Mouse (Mus musculus) granulocyte monocyte progenitor cell, adult 5-6 weeks (primary cell): Measurements from ENCODE around the gene Itih1. TPM values are rescaled to one million over a fixed set of nuclear protein-coding genes. Genes with fewer than 3 reads are reported as not detected.

Experiments
- ATAC-seq: replicated peaks from 2 replicates; pipeline ENCODE4 v1.8.0; 2016; ENCODE audit warnings: mild to moderate bottlenecking, moderate TSS enrichment, inconsistent platforms; ENCODE audit not compliant: poor library complexity, severe bottlenecking
- total RNA-seq, 2 experiments: library from RNA; stranded (forward) in 1 of 2; stranded (reverse) in 1 of 2; fragments of 200-712, 200-1000 nt in 1 of 2; fragments of >200 nt in 1 of 2; fragmentation: Nextera tagmentation in 1 of 2; gene quantifications; 2 replicates each; pipeline ENCODE4 v1.2.3; 2014 to 2017

Itih1 gene
- total RNA-seq (2014; fragmentation: Nextera tagmentation), result not detected in 2 replicates
- not detected in 2 replicates for total RNA-seq (2017)

GRCm38 (mm10) chr14:30943038-30943437 is at the start of gene Itih1:
TSS of gene Itih1 (minus strand) at chr14:30943289.
- ATAC-seq, result no peak

GRCm38 (mm10) chr14:30976222-30976621 is 33.1 kb upstream of the Itih1 start:
- ATAC-seq, result no peak

- no peak for ATAC-seq
Observed at GRCm38 (mm10) chr14:30974204-30974603, 31.1 kb upstream of the Itih1 start.

- no peak for ATAC-seq
Observed at GRCm38 (mm10) chr14:30960366-30960765, 17.3 kb upstream of the Itih1 start.

GRCm38 (mm10) chr14:30959031-30959430 is 15.9 kb upstream of the Itih1 start:
- ATAC-seq, result no peak

GRCm38 (mm10) chr14:30958517-30958916 is 15.4 kb upstream of the Itih1 start:
- no peak for ATAC-seq

GRCm38 (mm10) chr14:30951154-30951825 is 8.2 kb upstream of the Itih1 start, which contains the start of gene Nek4:
TSS of gene Nek4 (plus strand) at chr14:30951377.
- ATAC-seq, result peak; percentile 97

- no peak for ATAC-seq
Observed at GRCm38 (mm10) chr14:30949986-30950385, 6.9 kb upstream of the Itih1 start.

GRCm38 (mm10) chr14:30944745-30945144 is 1.7 kb upstream of the Itih1 start:
- no peak for ATAC-seq

GRCm38 (mm10) chr14:30943860-30944674 is 978 bp upstream of the Itih1 start:
- peak; percentile 78 for ATAC-seq

GRCm38 (mm10) chr14:30942254-30942653 is 835 bp downstream of the Itih1 start:
- no peak for ATAC-seq

GRCm38 (mm10) chr14:30933351-30933750 is 9.7 kb downstream of the Itih1 start:
- no peak for ATAC-seq

- ATAC-seq, result no peak
Observed at GRCm38 (mm10) chr14:30930386-30930785, 12.7 kb downstream of the Itih1 start.

- no peak for ATAC-seq
Observed at GRCm38 (mm10) chr14:30925492-30925891, 17.6 kb downstream of the Itih1 start.

- ATAC-seq, result no peak
Observed at GRCm38 (mm10) chr14:30923375-30924105, 19.5 kb downstream of the Itih1 start, which contains the start of gene Itih3. TSS of gene Itih3 (minus strand) at chr14:30923760.

- ATAC-seq, result no peak
Observed at GRCm38 (mm10) chr14:30922053-30922670, 20.9 kb downstream of the Itih1 start.

- ATAC-seq, result no peak
Observed at GRCm38 (mm10) chr14:30916516-30916915, 26.6 kb downstream of the Itih1 start.

- no peak for ATAC-seq
Observed at GRCm38 (mm10) chr14:30913404-30913803, 29.7 kb downstream of the Itih1 start.

GRCm38 (mm10) chr14:30912641-30913040 is 30.4 kb downstream of the Itih1 start:
- no peak for ATAC-seq

- ATAC-seq, result no peak
Observed at GRCm38 (mm10) chr14:30911141-30911540, 31.9 kb downstream of the Itih1 start.
